Mouse (Mus musculus) kidney, adult 2 months (tissue): Measurements from ENCODE around the gene Ttll4. TPM values are rescaled to one million over a fixed set of nuclear protein-coding genes. Genes with fewer than 3 reads are reported as not detected.

ENCODE experiments used
- DNase-seq: peaks from one replicate; pipeline ENCODE4 v3.0.0; 2021
- H3K27ac ChIP-seq: fragments of 200-500 bp; 2 replicates; pipeline ENCODE4 v1.5.1; 2012; ENCODE audit warnings: low read depth, low read length, control low read depth, inconsistent platforms; ENCODE audit not compliant: insufficient read depth
- H3K27me3 ChIP-seq: fragments of 200-500 bp; replicated peaks from 2 replicates; pipeline ENCODE4 v1.6.1; 2012; ENCODE audit warnings: mild to moderate bottlenecking, moderate library complexity, low read length, inconsistent platforms; ENCODE audit not compliant: control insufficient read depth, insufficient read depth
- H3K36me3 ChIP-seq: fragments of 200-500 bp; 2 replicates; pipeline ENCODE4 v1.6.1; 2012; ENCODE audit warnings: mild to moderate bottlenecking, moderate library complexity, low read length, inconsistent platforms; ENCODE audit not compliant: control insufficient read depth, insufficient read depth
- H3K4me1 ChIP-seq: fragments of 200-500 bp; 2 replicates; pipeline ENCODE4 v1.6.1; 2011; ENCODE audit warnings: low read length; ENCODE audit not compliant: control insufficient read depth, insufficient read depth
- H3K4me3 ChIP-seq: fragments of 200-500 bp; 2 replicates; pipeline ENCODE4 v1.5.1; 2011; ENCODE audit warnings: mild to moderate bottlenecking, low read depth, low read length, control low read depth; ENCODE audit not compliant: insufficient read depth
- CTCF ChIP-seq: fragments of 200-500 bp; conservative IDR thresholded peaks from 2 replicates; pipeline ENCODE4 v1.5.1; 2011; ENCODE audit warnings: low read depth, mild to moderate bottlenecking, control low read depth, low read length, moderate library complexity, mixed read lengths; ENCODE audit not compliant: insufficient read depth, insufficient read length
- POLR2A ChIP-seq: fragments of 200-500 bp; IDR thresholded peaks from one replicate; pipeline ENCODE4 v1.6.1; 2011; ENCODE audit warnings: low read depth, low read length, control low read depth
- WGBS: fragments of 180-500 bp; shearing (Covaris S2); methylation state at CpG from one replicate; pipeline ENCODE4 v1.1.7; 2018; 5-methylcytosine and 5-hydroxymethylcytosine counted together
- polyA plus RNA-seq: library from polyadenylated mRNA; depleted of rRNA; stranded (reverse); fragments of >200 nt; gene quantifications from 2 replicates; pipeline ENCODE4 v1.2.3, GENCODE M21; 2012

Ttll4 gene
- polyA plus RNA-seq, 1 experiment: 11.2 TPM

- peaks cover 30% of the 10 kb centered on the region for H3K4me1 ChIP-seq
- DNase-seq: no peak
- H3K36me3 ChIP-seq: no peaks in the 10 kb centered on the region
- H3K27ac ChIP-seq: peak overlapping the region; percentile 94
- peak overlapping the region; percentile 100 for H3K4me3 ChIP-seq
- TF ChIP-seq CTCF (no peak), POLR2A (no peak)
- WGBS: 4% methylated on average over 13 of the region's 13 CpGs
- no peaks in the 10 kb centered on the region for H3K27me3 ChIP-seq
Observed at GRCm38 (mm10) chr1:74662253-74662865, 814 bp downstream of the Ttll4 start.

DNA sequence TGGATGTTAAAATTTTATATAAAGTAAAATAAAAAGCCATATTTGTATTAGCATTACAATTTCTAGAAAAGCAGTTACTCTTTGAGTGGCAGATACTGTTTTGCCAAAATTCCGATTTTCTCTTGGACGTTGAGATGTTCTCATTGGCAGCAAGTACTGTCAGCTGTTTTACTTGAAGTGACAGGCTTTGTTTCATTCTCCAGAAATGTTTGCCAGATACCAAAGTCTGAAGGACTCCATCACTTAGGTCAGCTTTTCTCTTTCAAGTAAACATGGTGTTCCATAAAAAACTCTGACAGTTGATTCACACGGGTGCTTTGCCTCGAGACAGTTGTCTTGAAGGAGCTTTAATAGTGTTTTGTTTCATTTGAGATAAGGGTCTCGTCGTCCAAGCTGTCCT, 3.6 kb downstream of the Ttll4 start:
- Histone ChIP-seq H3K4me3 (no peak overlapping the region), H3K4me1 (peaks cover 35% of the 10 kb centered on the region), H3K27ac (peak overlapping the region; percentile 82), H3K36me3 (no peaks in the 10 kb centered on the region), H3K27me3 (no peaks in the 10 kb centered on the region)
- peak; percentile 59 for DNase-seq
- TF ChIP-seq CTCF (no peak), POLR2A (no peak)
- 43% methylated on average over 6 of the region's 6 CpGs for WGBS

DNA sequence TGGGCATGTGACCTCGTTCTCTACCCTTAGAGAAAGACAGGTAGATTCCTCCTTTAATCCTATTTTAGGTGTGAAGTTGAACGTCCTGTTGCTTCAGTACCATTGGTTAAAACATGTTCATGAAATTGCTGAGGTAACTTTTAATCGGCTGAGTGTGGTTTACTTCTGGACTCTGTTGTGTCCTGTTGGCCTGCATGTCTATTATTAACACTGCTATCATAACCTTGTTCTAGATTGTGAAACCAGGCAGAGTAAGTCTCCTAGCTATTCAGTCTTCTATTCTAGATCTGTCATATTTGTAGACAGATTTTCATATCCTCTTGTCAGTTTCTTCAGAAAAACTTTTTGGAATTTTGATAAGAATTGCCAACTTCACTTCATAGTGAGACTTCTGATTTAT, 6.8 kb downstream of the Ttll4 start:
- peaks cover 32% of the 10 kb centered on the region for H3K4me1 ChIP-seq
- no peak overlapping the region; the same call in 1 of the 2 replicates for H3K27ac ChIP-seq
- WGBS: 52% methylated on average over 3 of the region's 3 CpGs
- H3K4me3 ChIP-seq: no peak overlapping the region
- no peak for TF ChIP-seq CTCF
- TF ChIP-seq POLR2A: no peak
- no peaks in the 10 kb centered on the region for H3K27me3 ChIP-seq
- peak; percentile 42 for DNase-seq
- no peaks in the 10 kb centered on the region for H3K36me3 ChIP-seq

GRCm38 (mm10) chr1:74672731-74673130, 11.2 kb downstream of the Ttll4 start:
- no peak for TF ChIP-seq POLR2A
- Histone ChIP-seq H3K36me3 (no peaks in the 10 kb centered on the region), H3K27ac (no peak overlapping the region), H3K27me3 (no peaks in the 10 kb centered on the region), H3K4me1 (peaks cover 9% of the 10 kb centered on the region; the same call in 1 of the 2 replicates), H3K4me3 (no peak overlapping the region)
- 47% methylated on average over 7 of the region's 7 CpGs for WGBS
- DNase-seq: peak; percentile 65

GRCm38 (mm10) chr1:74676863-74677262, 15.3 kb downstream of the Ttll4 start:
- no peak for TF ChIP-seq POLR2A
- no peak for TF ChIP-seq CTCF
- Histone ChIP-seq H3K27ac (no peak overlapping the region), H3K4me3 (no peak overlapping the region), H3K27me3 (no peaks in the 10 kb centered on the region), H3K36me3 (no peaks in the 10 kb centered on the region), H3K4me1 (peaks cover 6% of the 10 kb centered on the region; the same call in 1 of the 2 replicates)
- WGBS: 98% methylated on average over 3 of the region's 3 CpGs
- no peak for DNase-seq

DNA sequence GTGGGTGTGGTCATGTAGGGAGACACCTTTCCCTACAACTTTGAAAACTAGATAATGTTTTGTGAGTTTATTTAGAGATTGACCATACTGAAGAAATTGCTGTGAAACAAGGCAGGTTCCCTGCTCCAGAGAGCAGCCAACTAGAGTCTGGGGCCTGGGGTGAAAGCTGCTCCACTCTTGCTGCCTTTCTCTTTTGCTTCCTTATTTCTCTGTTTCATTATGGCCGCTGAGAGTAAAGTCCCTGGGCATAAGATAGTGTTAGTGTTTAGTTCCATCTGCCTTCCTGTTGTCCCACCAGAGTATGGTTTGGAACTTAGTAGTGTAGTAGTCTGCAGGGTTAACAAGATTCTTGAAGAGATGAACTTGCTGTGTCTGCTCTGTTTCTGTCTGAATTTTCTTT, 16.3 kb downstream of the Ttll4 start:
- TF ChIP-seq POLR2A: no peak
- no peak for TF ChIP-seq CTCF
- Histone ChIP-seq H3K36me3 (peaks cover 1% of the 10 kb centered on the region; the same call in 1 of the 2 replicates), H3K4me1 (no peaks in the 10 kb centered on the region), H3K27me3 (no peaks in the 10 kb centered on the region), H3K27ac (no peak overlapping the region), H3K4me3 (no peak overlapping the region)
- 78% methylated on average over 1 of the region's 1 CpGs for WGBS
- DNase-seq: no peak

DNA sequence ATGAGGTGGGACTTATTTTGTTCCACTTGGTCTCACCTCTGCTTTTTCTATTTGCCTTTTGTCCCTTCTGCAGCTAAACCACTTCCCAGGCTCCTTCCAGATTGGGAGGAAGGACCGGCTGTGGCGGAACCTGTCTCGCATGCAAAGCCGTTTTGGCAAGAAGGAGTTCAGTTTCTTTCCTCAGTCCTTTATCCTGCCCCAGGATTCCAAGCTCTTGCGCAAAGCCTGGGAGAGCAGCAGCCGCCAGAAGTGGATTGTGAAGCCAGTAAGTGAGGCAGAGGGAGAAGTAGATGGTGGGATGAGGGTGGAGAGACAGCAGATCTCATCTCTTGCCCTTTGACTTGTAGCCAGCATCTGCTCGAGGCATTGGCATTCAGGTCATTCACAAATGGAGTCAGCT, 25.6 kb downstream of the Ttll4 start:
- no peak for DNase-seq
- Histone ChIP-seq H3K4me3 (no peak overlapping the region), H3K36me3 (peaks cover 26% of the 10 kb centered on the region), H3K4me1 (no peaks in the 10 kb centered on the region), H3K27ac (no peak overlapping the region), H3K27me3 (no peaks in the 10 kb centered on the region)
- no peak for TF ChIP-seq CTCF
- 92% methylated on average over 7 of the region's 7 CpGs for WGBS
